Mouse (Mus musculus) embryonic fibroblast, embryonic 13.5 days (primary cell): Measurements from ENCODE around the gene Gm12830. TPM values are rescaled to one million over a fixed set of nuclear protein-coding genes. Genes with fewer than 3 reads are reported as not detected.

Experiments used
- H3K27ac ChIP-seq: 2 replicates; pipeline ENCODE4 v1.5.1; 2012; ENCODE audit warnings: low read length, control low read depth, inconsistent platforms; ENCODE audit not compliant: insufficient read depth
- H3K4me1 ChIP-seq: 2 replicates; pipeline ENCODE4 v1.6.1; 2011; ENCODE audit warnings: low read length; ENCODE audit not compliant: control insufficient read depth, insufficient read depth
- H3K4me3 ChIP-seq: 2 replicates; pipeline ENCODE4 v1.5.1; 2011; ENCODE audit warnings: mild to moderate bottlenecking, control low read depth, low read length; ENCODE audit not compliant: insufficient read depth
- CTCF ChIP-seq: IDR thresholded peaks from 2 replicates; pipeline ENCODE4 v1.5.1; 2011; ENCODE audit warnings: mild to moderate bottlenecking, control low read depth, low read length, moderate library complexity, borderline replicate concordance; ENCODE audit not compliant: insufficient read depth
- POLR2A ChIP-seq: IDR thresholded peaks from 2 replicates; pipeline ENCODE4 v1.6.1; 2011; ENCODE audit warnings: low read depth, mild to moderate bottlenecking, control low read depth, low read length, moderate library complexity
- polyA plus RNA-seq: library from polyadenylated mRNA; stranded (reverse); fragments of >200 nt; gene quantifications from 2 replicates; pipeline ENCODE4 v1.2.4, GENCODE M21; 2011; ENCODE audit warnings: low read depth; ENCODE audit not compliant: missing spikeins, insufficient read length

Gene Gm12830
- polyA plus RNA-seq, 1 experiment: not detected

DNA sequence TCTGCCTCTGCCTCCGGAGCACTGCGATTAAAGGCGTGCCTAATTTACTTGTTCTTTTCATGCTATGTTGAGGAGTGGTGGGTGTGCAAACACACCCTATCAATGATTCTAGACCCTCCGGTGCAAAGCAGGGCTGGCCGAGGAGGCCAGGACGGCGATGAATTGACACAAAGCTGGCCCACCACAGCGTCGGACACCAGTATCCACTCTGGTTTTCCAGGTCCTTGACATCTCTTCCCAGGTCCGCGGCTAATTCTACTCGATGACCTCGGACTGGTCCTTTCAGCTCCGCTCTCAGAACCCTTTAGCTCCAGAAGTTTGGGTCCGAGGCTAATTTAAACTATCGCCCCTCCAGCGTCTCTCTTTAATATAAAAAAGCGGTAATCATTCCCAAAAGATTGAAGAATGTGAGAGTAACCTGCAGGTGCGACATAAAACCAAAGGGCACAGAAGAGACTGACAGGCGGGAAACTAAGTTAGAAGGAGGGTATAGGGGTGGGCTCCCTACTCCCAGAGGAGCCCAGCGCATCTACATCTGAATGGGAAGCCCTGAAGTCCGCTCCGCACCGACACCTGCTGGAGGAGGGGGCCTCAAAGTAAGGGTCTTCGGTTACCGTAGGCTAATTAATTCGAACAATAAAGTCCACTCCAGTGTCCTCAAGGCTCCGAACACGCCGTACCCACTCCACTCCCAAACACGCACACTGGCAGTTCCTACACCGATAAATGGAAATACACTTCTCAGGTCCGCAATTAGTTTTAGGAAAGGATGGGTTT, 79.5 kb downstream of the Gm12830 start:
- Histone ChIP-seq H3K4me1 (no peaks in the 10 kb centered on the region), H3K27ac (no peak overlapping the region), H3K4me3 (no peak overlapping the region)
- TF ChIP-seq CTCF (no peak), POLR2A (no peak)

DNA sequence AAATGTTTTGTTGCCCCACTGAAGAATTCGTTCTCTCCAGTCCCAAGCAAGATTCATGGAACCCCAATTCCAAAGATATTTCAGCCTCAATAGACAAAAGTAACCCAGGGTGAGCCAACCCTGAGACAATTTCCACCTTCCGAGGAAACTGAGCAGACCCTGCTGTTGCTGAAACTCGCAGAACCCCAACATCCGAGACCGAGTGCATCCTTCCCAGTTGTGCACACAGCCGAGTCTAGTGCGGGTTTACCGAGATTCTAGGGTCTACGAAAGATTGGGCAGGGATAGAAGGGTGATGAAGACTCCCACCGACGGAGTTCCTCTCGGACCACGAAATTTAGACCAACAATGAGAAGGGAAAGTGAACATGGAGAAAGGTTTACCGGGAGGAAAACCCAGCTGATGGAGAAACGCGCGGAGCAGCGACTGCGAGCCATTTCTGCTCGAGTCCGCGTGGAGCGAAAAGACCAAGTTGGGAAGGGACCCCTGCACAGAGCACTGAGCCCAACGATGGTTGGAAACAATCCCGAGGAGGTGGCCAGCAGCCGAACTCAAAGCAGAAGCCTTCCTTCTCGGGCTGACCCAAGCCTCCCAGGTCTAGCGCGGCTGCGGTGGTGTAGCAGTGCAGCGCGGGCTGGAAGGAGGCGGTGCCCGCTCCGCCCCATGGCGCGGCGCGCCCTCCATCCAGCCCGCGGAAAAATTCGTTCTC, 80.3 kb downstream of the Gm12830 start:
- Histone ChIP-seq H3K4me3 (no peak overlapping the region), H3K27ac (no peak overlapping the region), H3K4me1 (no peaks in the 10 kb centered on the region)
- TF ChIP-seq CTCF (no peak), POLR2A (no peak)

DNA sequence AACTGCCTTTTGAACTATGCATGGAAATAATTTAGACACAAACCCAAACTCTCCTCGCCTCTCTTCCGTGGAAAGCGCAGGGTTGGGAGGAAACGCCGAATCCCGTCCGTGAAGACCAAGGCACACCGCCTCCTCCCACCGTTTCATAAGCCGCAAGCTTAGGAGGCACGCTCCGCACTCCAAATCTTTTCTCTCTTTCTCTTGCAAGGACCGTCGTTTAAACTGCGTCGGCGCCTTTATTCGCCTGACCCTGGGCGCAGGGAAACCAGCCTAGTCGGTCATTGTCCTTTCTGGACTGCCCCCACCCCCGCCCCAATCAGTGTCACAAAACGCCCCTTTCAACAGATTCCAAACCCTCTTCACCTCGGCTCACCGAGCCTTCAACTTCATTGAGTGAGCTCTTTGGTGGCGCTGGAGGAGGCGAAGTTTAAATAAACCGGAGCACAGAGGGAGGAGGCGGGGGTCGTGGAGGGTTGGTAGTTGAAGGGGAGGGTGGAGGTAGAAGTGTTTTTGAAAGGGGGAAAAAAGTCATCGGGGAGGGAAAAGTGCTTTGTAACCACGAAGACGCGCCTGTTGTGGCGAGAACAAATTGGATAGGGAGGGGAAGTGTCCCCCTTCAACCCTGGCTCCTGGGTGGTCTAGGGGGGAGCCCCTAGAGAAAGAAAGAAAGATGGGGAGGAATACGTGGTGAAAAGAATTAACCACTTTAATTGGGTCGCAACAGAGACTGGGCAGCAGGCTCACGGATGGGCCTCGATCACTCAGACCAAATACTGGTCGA, 81.3 kb downstream of the Gm12830 start:
- no peak overlapping the region for H3K4me3 ChIP-seq
- TF ChIP-seq POLR2A: no peak
- no peak for TF ChIP-seq CTCF
- H3K4me1 ChIP-seq: no peaks in the 10 kb centered on the region
- H3K27ac ChIP-seq: no peak overlapping the region

DNA sequence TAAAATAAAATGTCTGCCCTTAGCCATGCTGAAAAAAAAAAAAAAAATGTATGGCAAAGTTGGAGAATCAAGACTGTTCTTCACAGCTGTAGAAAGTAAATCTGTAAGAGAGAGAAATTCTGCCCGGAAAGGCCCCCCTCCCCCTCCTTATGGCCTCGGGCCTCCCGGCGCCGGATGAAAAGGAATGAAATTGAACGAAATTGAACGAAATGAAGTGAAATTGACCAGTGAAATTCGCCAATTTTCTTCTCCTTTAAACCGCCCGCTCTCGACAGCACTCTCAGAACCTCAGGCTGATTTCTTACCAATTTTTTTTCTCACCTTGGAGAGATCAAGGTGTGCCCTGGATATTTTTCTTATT, 81.9 kb downstream of the Gm12830 start:
- Histone ChIP-seq H3K27ac (no peak overlapping the region), H3K4me1 (no peaks in the 10 kb centered on the region), H3K4me3 (no peak overlapping the region)
- TF ChIP-seq CTCF: no peak
- no peak for TF ChIP-seq POLR2A

DNA sequence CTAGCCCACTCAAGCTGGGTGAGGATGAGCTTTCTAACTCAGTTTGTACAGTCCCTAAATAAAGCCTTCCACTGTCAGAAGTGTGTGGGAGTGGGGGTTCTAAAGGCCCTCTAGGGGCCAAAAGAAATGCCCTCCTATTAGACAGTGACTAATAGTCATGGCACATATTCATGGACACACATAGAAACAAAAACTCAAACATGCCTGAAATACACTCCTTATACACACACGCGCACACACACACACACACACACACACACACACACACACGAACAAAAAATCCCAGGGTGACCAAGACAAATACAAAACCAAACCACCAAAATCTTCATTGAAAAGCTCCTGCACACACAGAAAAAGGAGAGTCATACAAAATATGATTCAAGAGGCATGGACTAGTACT, 84.0 kb downstream of the Gm12830 start:
- TF ChIP-seq CTCF (no peak), POLR2A (no peak)

More for the DNA sequence above, 84.0 kb downstream of the Gm12830 start:
- no peaks in the 10 kb centered on the region for H3K4me1 ChIP-seq
- H3K27ac ChIP-seq: no peak overlapping the region
- H3K4me3 ChIP-seq: no peak overlapping the region

Other genes with a start within 250 kb of the Gm12830 start
- gene Foxd2, start 87.2 kb downstream of the Gm12830 start, polyA plus RNA-seq: 0.47 and 0.94 TPM in 2 replicates
- gene Foxe3, start 104.3 kb downstream of the Gm12830 start, polyA plus RNA-seq: not detected in 2 replicates
- gene Cmpk1, start 165.5 kb downstream of the Gm12830 start, polyA plus RNA-seq: 93.5 and 105 TPM in 2 replicates
- gene Stil, start 178.4 kb downstream of the Gm12830 start, polyA plus RNA-seq: 11.0 and 14.4 TPM in 2 replicates
- not detected in 2 replicates for gene Tal1, start 234.7 kb downstream of the Gm12830 start, polyA plus RNA-seq